Mouse (Mus musculus) embryonic fibroblast, embryonic 13.5 days (primary cell): Measurements from ENCODE around the gene Clic6.

Source experiments
- CTCF ChIP-seq: IDR thresholded peaks from 2 replicates; pipeline ENCODE4 v1.5.1; 2011; ENCODE audit warnings: mild to moderate bottlenecking, control low read depth, low read length, moderate library complexity, borderline replicate concordance; ENCODE audit not compliant: insufficient read depth
- POLR2A ChIP-seq: IDR thresholded peaks from 2 replicates; pipeline ENCODE4 v1.6.1; 2011; ENCODE audit warnings: low read depth, mild to moderate bottlenecking, control low read depth, low read length, moderate library complexity

DNA sequence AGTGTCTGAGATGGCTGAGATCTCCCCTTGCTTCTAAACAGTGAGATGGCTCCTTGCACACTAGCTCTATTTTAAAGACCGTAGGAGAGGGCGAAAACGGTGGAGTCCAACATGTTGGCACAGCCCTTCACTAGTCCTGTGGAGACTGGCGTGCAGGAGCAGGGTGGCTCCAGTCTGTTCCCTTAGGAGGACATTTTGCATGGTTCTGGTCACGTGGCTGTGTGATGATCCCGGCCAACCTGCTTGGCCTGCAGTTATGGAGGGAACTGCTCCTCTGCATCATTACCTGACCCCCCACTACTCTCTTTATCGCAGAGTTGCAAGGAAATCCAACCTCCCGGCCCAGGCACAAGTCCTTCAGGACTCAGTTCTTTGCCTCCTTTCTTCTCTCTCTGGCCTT lies 15.0 kb downstream of the Clic6 start:
- TF ChIP-seq POLR2A (no peak), CTCF (no peak)
